Mouse (Mus musculus) thymus, postnatal 36 days (tissue): ENCODE measurements at regions not wholly inside any gene's neighbourhood (a gene's known extent, or its start where the extent isn't known, plus 50 kb on each side); places are given as distances from the start of the nearest gene placed in this dataset.

Experiments
- DNase-seq, 2 experiments: peaks; one replicate each; pipeline ENCODE4 v3.0.0; 2022; ENCODE audit warnings: mixed read lengths in 2 of 2

DNA sequence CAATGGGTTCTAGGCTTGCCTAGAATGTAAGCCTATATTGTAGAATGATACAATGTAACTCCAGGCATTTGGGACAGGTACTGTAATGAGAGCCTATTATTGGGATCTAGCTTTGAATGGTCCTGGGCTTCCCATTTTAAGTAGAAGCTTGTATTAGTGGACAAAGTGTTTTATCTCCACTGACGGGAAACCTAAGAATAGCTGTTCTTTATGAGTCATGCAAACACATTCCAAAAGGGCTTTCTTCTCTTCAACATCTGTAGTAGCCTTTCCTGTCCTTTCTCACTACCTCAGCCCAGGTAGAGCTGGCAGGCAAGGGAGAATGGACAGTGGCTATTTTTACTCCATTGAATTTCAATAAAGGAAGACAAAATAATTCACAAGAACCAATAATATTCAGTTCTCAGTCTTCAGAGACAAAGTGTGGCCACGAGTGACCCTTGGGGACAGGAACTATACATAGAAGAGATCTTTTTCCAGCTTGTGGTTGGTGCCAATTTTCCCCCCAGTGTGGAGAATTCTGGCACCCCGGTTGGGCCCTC, 82.8 kb downstream of the Csl start:
- no peak for DNase-seq

DNA sequence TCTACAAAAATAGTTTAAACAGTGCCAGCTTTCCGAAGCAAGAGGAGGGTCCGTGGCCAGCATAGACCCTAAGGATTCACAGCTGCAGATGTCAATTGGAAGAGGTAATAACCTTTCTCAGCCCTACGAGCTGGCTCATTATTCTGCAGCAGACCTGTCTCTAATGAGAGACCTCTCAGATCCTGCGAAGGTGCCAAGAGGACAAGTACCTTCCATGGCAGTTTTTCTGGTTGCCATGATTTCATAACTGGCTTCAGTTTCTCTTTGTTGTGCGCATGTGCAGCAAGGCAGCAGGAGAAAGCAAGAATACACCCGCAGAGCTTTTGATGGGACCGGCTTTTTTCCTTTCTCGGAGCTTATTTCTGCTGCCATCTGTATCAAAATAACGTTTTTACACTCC, 81.4 kb downstream of the Csl start:
- DNase-seq: no peak

DNA sequence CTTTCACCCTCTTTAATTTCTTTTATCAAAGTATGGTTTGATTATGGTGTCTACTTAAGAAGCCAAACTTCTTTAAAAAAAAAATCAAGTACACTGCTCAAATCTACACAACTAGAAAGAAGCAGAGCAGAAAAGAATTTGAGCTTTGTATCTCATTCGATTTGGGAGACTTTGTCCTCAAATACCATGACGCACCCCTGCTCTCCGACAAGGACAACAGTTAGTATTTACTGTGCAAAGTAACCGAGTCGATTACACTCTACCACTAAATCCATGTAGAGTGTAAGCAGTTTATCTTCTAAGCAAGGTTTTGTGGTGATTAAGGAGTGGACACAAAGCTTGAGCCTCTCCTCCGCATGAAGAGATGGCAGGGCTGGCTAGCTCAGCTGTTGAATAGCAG, 79.6 kb downstream of the Csl start:
- DNase-seq: no peak

DNA sequence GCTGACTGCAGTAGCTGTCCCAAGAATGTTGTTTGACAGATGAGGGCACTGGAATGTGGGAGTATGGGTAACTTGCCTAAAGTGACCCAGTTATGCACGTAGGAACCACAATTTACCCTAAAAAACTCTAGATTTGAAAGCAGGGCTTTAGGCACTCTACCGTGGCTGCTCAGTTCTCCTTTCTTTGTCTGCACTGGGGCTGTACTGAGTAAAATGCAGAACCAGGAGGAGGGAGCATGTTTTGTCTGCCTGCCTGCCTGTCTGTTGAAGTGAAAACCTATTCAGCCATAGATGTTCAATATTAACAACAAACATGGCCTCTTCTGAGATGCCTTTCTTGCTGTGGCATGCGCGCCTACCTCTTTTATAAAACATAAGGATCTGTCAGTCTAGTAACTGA, 77.5 kb downstream of the Csl start:
- no peak for DNase-seq

DNA sequence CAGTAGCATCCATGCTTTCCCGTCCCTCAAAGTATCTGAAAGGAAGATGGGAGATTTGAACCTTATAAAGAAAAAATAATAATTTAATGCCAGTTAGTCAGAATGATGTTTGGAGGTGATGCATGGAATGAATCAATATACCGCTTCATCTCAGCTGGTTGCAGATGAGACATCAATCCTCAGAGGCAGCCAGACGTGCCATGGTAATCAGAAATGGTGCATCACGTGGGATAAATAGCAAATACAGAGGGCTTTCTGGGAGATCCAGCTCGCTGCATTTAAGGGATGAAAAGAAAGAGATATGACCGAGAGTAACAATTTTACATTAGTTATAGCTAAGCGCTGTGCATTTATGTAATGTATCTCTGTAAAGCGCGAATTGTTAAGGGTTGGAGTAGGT, 77.1 kb downstream of the Csl start:
- DNase-seq: no peak

DNA sequence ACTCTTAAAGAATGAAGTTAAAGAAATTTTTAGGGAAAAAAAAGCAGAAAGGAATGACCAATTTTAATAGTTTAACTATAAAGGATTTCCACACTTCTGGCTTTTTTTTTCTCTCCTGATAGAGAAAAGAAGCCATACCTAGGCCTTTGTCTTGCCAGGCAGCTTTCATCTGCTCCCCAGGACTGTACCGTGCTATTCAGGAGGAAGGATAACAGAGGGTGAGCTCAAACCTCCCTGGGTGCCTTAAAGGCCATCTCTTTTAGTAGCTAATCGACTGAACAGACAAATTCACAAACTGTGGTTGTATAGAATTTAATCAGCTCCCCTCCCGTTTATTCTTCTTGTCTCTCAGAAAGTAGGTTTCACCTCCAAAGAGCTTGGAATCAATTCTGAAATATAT, 76.1 kb downstream of the Csl start:
- DNase-seq: no peak

DNA sequence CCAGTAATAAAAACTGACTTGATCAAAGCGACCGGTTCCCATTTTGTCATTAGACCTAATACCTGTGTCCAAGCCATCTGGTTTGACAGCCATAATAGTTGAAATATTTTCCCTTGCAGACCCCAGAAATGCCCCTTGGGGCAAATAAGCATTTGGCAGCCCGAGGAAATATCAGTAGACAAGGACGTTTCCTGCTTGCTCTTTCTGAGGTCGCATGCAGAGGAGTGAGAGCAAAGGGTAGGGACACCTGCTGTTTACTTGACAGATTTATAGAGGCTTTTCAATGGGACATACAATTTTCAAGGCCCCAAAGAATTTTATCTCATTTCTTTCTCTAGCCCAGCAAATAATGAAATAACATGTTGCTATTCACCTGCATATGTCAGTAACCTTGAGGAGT, 73.5 kb downstream of the Csl start:
- no peak for DNase-seq

DNA sequence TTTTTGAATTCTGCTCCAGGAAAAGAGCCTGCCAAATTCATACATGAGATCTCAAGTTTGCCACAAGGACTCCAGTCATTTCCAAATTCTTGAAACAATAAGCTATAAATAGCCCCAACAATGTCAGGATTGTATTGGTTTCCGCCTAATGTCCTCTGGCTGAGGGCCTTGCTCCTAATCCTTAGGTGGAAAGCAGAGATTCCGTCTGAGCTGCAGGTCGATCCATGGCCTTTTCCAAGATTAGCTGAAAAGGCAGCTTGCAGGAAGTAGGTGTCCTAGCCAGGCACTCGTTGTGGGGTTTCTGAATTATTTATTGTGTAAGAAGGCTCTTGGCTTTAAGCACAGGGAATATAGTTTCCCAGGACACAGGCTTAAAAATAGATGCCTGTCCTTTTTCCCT, 72.4 kb downstream of the Csl start:
- DNase-seq: no peak

DNA sequence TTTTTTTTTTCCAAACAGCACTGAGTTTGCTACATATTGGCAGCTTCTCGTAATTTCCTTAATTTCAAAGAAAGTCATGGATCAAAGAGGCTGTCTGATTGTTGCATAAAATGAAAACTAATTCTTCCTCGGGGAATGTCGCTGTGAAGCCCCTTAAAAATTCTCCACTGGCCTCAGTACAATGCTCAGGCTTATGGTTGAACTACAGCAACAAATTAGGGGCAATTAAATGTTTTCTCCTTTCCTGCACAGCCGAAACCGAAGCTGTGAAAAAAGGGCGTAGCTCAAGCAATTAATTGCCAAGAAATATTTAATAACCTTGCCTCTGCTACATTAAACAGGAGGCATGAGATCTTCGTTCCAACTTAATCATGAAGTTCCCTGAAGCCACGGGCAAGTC, 61.8 kb downstream of the Csl start:
- DNase-seq: no peak

DNA sequence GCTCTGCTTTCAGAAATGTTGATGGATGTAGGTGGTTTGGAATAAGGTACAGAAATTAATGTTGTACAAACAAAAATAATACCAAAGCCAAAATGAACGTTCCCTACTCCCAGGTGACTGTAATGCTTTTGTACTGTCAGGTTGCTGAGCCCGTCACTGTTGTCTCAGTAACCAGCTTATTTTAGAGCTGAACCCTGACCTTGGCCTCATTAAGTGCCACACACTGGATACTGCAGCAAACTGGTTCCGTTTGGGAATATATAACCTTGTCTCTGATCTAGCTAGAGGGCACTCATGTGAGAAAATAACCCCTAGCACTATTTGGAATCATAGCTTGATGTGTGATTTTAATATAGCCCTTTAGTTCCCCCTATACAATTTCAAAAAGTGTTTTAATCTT, 60.0 kb downstream of the Csl start:
- no peak for DNase-seq

DNA sequence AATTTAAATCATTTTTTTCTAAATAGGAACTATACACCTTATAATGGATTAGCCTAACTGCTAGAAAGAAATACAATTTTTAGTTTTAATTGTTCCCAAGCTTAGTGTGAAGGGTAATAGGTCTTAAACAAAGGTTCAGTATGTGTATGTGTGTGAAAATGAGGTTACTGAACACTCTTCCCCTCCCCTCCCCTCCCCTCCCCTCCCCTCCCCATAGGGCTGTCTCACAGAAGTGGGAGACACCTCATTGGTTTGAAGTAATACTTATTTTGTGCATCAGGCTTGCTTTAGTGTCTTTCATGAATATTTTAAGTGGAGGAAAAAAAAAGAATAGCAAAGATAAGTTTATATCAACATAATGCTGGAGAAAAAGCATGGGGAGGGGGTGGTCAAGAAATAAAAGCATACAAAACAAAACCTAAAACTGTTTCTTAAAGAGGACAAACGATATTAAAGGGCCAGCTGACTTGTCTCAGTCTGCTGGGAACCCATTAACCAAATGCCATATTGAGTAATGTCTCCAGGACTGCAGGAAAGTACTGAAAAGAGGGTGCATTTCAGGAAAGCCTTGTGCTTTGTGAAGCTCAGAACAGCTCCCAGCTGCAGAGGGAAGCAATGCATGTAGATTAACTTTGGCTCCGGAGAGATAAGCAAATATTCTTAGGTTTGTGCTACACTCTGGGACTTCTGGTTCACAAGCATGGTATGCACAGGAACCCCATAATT, 59.2 kb downstream of the Csl start:
- DNase-seq: no peak
